Mouse (Mus musculus) MEL (cell line): Measurements from ENCODE around the gene Cdc42ep4. TPM values are rescaled to one million over a fixed set of nuclear protein-coding genes. Genes with fewer than 3 reads are reported as not detected.

Experiments
- DNase-seq: peaks from one replicate; pipeline ENCODE4 v3.0.0; 2011; ENCODE audit warnings: low read depth, low spot score
- H3K27ac ChIP-seq: 2 replicates; pipeline ENCODE4 v1.5.1; 2012; ENCODE audit warnings: low read depth, mild to moderate bottlenecking, control low read depth, low read length, moderate library complexity; ENCODE audit not compliant: control insufficient read depth
- H3K27me3 ChIP-seq, 2 experiments: fragments of 150-350 bp in 1 of 2; sonication (generic) in 1 of 2; 2 replicates each; pipeline ENCODE4 v1.6.1; 2012; ENCODE audit warnings: low read length in 2 of 2, mild to moderate bottlenecking in 2 of 2, improper control_type of control experiment in 1 of 2, moderate library complexity in 1 of 2; ENCODE audit not compliant: insufficient read depth in 2 of 2, control insufficient read depth in 1 of 2
- H3K36me3 ChIP-seq, 2 experiments: 2 replicates each; pipeline ENCODE4 v1.6.1; 2012 to 2014; ENCODE audit warnings: low read length in 2 of 2, improper control_type of control experiment in 1 of 2, inconsistent platforms in 1 of 2, mild to moderate bottlenecking in 1 of 2; ENCODE audit not compliant: insufficient read depth in 2 of 2, control insufficient read depth in 1 of 2
- H3K4me1 ChIP-seq, 2 experiments: fragments of 150-350 bp in 1 of 2; sonication (generic) in 1 of 2; 2 replicates each; pipeline ENCODE4 v1.6.1; 2012; ENCODE audit warnings: low read length in 2 of 2, improper control_type of control experiment in 1 of 2, mild to moderate bottlenecking in 1 of 2; ENCODE audit not compliant: insufficient read depth in 2 of 2, control insufficient read depth in 1 of 2
- H3K4me3 ChIP-seq, 2 experiments: fragments of 150-350 bp in 1 of 2; sonication (generic) in 1 of 2; 2 replicates each; pipeline ENCODE4 v1.5.1; 2012; ENCODE audit warnings: low read depth in 2 of 2, low read length in 2 of 2, mild to moderate bottlenecking in 2 of 2, moderate library complexity in 2 of 2, control low read depth in 1 of 2, improper control_type of control experiment in 1 of 2; ENCODE audit not compliant: control insufficient read depth in 1 of 2, insufficient read depth in 1 of 2
- H3K79me2 ChIP-seq: 2 replicates; pipeline ENCODE4 v1.6.1; 2012; ENCODE audit warnings: mild to moderate bottlenecking, low read length, moderate library complexity; ENCODE audit not compliant: control insufficient read depth, poor library complexity, insufficient read depth
- H3K9ac ChIP-seq: 2 replicates; pipeline ENCODE4 v1.6.1; 2012; ENCODE audit warnings: low read depth, mild to moderate bottlenecking, control low read depth, low read length, moderate library complexity; ENCODE audit not compliant: control insufficient read depth, poor library complexity, severe bottlenecking
- H3K9me3 ChIP-seq: fragments of 150-350 bp; sonication (generic); replicated peaks from 2 replicates; pipeline ENCODE4 v1.6.1; 2012; ENCODE audit warnings: mild to moderate bottlenecking, low read length, improper control_type of control experiment, moderate library complexity; ENCODE audit not compliant: insufficient read depth
- BHLHE40 ChIP-seq: IDR thresholded peaks from 2 replicates; pipeline ENCODE4 v1.6.1; 2012; ENCODE audit warnings: low read depth, mild to moderate bottlenecking, inconsistent platforms, low read length, improper control_type of control experiment, borderline replicate concordance
- CHD1 ChIP-seq: IDR thresholded peaks from 2 replicates; pipeline ENCODE4 v1.6.1; 2012; ENCODE audit warnings: low read depth, mild to moderate bottlenecking, inconsistent platforms, low read length, improper control_type of control experiment
- CHD2 ChIP-seq: IDR thresholded peaks from 2 replicates; pipeline ENCODE4 v1.6.1; 2011; ENCODE audit warnings: low read length, improper control_type of control experiment
- CTCF ChIP-seq, 3 experiments: IDR thresholded peaks in 2 of 3; conservative IDR thresholded peaks in 1 of 3; 2 replicates each; pipeline ENCODE4 v1.5.1; 2011 to 2012; ENCODE audit warnings: low read length in 3 of 3, low read depth in 2 of 3, mild to moderate bottlenecking in 2 of 3, improper control_type of control experiment in 1 of 3, inconsistent platforms in 1 of 3, mixed read lengths in 1 of 3, moderate library complexity in 1 of 3; ENCODE audit not compliant: control insufficient read depth in 1 of 3, insufficient read depth in 1 of 3, poor library complexity in 1 of 3, severe bottlenecking in 1 of 3
- E2F4 ChIP-seq: IDR thresholded peaks from 2 replicates; pipeline ENCODE4 v1.6.1; 2011; ENCODE audit warnings: low read depth, low read length, improper control_type of control experiment, borderline replicate concordance
- ELF1 ChIP-seq: IDR thresholded peaks from 2 replicates; pipeline ENCODE4 v1.6.1; 2014; ENCODE audit warnings: low read depth, mild to moderate bottlenecking, inconsistent platforms, low read length, improper control_type of control experiment, moderate library complexity
- ETS1 ChIP-seq: IDR thresholded peaks from 2 replicates; pipeline ENCODE4 v1.6.1; 2012; ENCODE audit warnings: low read depth, mild to moderate bottlenecking, inconsistent platforms, low read length, improper control_type of control experiment, moderate library complexity
- GABPA ChIP-seq: IDR thresholded peaks from 2 replicates; pipeline ENCODE4 v1.6.1; 2012; ENCODE audit warnings: low read depth, mild to moderate bottlenecking, inconsistent platforms, low read length, improper control_type of control experiment, moderate library complexity
- GATA1 ChIP-seq: IDR thresholded peaks from 2 replicates; pipeline ENCODE4 v1.6.1; 2011; ENCODE audit warnings: low read depth, low read length, improper control_type of control experiment
- HCFC1 ChIP-seq: IDR thresholded peaks from 2 replicates; pipeline ENCODE4 v1.6.1; 2012; ENCODE audit warnings: low read depth, mild to moderate bottlenecking, inconsistent platforms, low read length, improper control_type of control experiment, moderate library complexity
- JUND ChIP-seq: IDR thresholded peaks from 2 replicates; pipeline ENCODE4 v1.6.1; 2011; ENCODE audit warnings: low read depth, mild to moderate bottlenecking, improper control_type of control experiment, low read length
- MAFK ChIP-seq: IDR thresholded peaks from 2 replicates; pipeline ENCODE4 v1.6.1; 2011; ENCODE audit warnings: low read depth, mild to moderate bottlenecking, low read length, improper control_type of control experiment, borderline replicate concordance
- MAX ChIP-seq: IDR thresholded peaks from 2 replicates; pipeline ENCODE4 v1.6.1; 2011; ENCODE audit warnings: low read length, improper control_type of control experiment
- MXI1 ChIP-seq: IDR thresholded peaks from 2 replicates; pipeline ENCODE4 v1.6.1; 2011; ENCODE audit warnings: mild to moderate bottlenecking, low read depth, low read length, improper control_type of control experiment
- MYB ChIP-seq: IDR thresholded peaks from 2 replicates; pipeline ENCODE4 v1.6.1; 2011; ENCODE audit warnings: mild to moderate bottlenecking, low read depth, low read length, improper control_type of control experiment
- MYC ChIP-seq: IDR thresholded peaks from 2 replicates; pipeline ENCODE4 v1.6.1; 2011; ENCODE audit warnings: low read depth, mild to moderate bottlenecking, low read length, improper control_type of control experiment, moderate library complexity
- NELFE ChIP-seq: IDR thresholded peaks from 2 replicates; pipeline ENCODE4 v1.6.1; 2011; ENCODE audit warnings: low read depth, low read length, improper control_type of control experiment
- NRF1 ChIP-seq: IDR thresholded peaks from 2 replicates; pipeline ENCODE4 v1.6.1; 2014; ENCODE audit warnings: low read depth, mild to moderate bottlenecking, inconsistent platforms, low read length, improper control_type of control experiment, moderate library complexity; ENCODE audit not compliant: poor library complexity, insufficient read depth, severe bottlenecking
- POLR2A ChIP-seq, 2 experiments: IDR thresholded peaks; 2 replicates each; pipeline ENCODE4 v1.6.1; 2011 to 2012; ENCODE audit warnings: low read length in 2 of 2, mild to moderate bottlenecking in 2 of 2, control low read depth in 1 of 2, improper control_type of control experiment in 1 of 2, low read depth in 1 of 2, moderate library complexity in 1 of 2; ENCODE audit not compliant: control insufficient read depth in 1 of 2, insufficient read depth in 1 of 2, poor library complexity in 1 of 2
- POLR2AphosphoS2 ChIP-seq: IDR thresholded peaks from 2 replicates; pipeline ENCODE4 v1.6.1; 2011; ENCODE audit warnings: low read length, improper control_type of control experiment
- RCOR1 ChIP-seq: IDR thresholded peaks from 2 replicates; pipeline ENCODE4 v1.6.1; 2012; ENCODE audit warnings: low read depth, mild to moderate bottlenecking, inconsistent platforms, low read length, improper control_type of control experiment
- SIN3A ChIP-seq: IDR thresholded peaks from 2 replicates; pipeline ENCODE4 v1.6.1; 2012; ENCODE audit warnings: low read length, improper control_type of control experiment, inconsistent platforms
- TAL1 ChIP-seq: IDR thresholded peaks from 2 replicates; pipeline ENCODE4 v1.6.1; 2012; ENCODE audit warnings: mild to moderate bottlenecking, inconsistent platforms, low read length, moderate library complexity, mixed read lengths
- TBP ChIP-seq: IDR thresholded peaks from 2 replicates; pipeline ENCODE4 v1.8.0; 2011; ENCODE audit warnings: low read depth, low read length, improper control_type of control experiment
- TCF12 ChIP-seq: IDR thresholded peaks from 2 replicates; pipeline ENCODE4 v1.6.1; 2014; ENCODE audit warnings: low read depth, mild to moderate bottlenecking, inconsistent platforms, low read length, improper control_type of control experiment, moderate library complexity
- UBTF ChIP-seq: IDR thresholded peaks from 2 replicates; pipeline ENCODE4 v1.6.1; 2012; ENCODE audit warnings: low read depth, mild to moderate bottlenecking, inconsistent platforms, low read length, improper control_type of control experiment, moderate library complexity, borderline replicate concordance; ENCODE audit not compliant: insufficient read depth
- USF1 ChIP-seq: IDR thresholded peaks from 2 replicates; pipeline ENCODE4 v1.6.1; 2014; ENCODE audit warnings: low read depth, mild to moderate bottlenecking, inconsistent platforms, low read length, improper control_type of control experiment, moderate library complexity
- USF2 ChIP-seq, 2 experiments: IDR thresholded peaks; 2 replicates each; pipeline ENCODE4 v1.6.1; 2011 to 2012; ENCODE audit warnings: improper control_type of control experiment in 2 of 2, low read length in 2 of 2, borderline replicate concordance in 1 of 2, inconsistent platforms in 1 of 2, low read depth in 1 of 2, mild to moderate bottlenecking in 1 of 2; ENCODE audit not compliant: insufficient read depth in 1 of 2
- ZC3H11A ChIP-seq: IDR thresholded peaks from 2 replicates; pipeline ENCODE4 v1.6.1; 2012; ENCODE audit warnings: low read depth, mild to moderate bottlenecking, inconsistent platforms, low read length, improper control_type of control experiment
- ZMIZ1 ChIP-seq: IDR thresholded peaks from 2 replicates; pipeline ENCODE4 v1.6.1; 2012; ENCODE audit warnings: low read depth, mild to moderate bottlenecking, inconsistent platforms, low read length, improper control_type of control experiment, moderate library complexity
- ZNF384 ChIP-seq: IDR thresholded peaks from 2 replicates; pipeline ENCODE4 v1.6.1; 2012; ENCODE audit warnings: low read depth, mild to moderate bottlenecking, inconsistent platforms, low read length, improper control_type of control experiment
- polyA plus RNA-seq, 2 experiments: library from polyadenylated mRNA; stranded (reverse) in 1 of 2; unstranded in 1 of 2; fragments of >175 nt in 1 of 2; fragments of >200 nt in 1 of 2; gene quantifications; 2 replicates each; pipeline versions ENCODE4 v1.2.1 to v1.2.4; 2012; ENCODE audit warnings: low replicate concordance in 2 of 2, low read depth in 1 of 2; ENCODE audit not compliant: insufficient read length in 2 of 2, insufficient read depth in 1 of 2, missing spikeins in 1 of 2
- total RNA-seq: library from RNA; depleted of rRNA; stranded (reverse); fragments of 300-350 nt; gene quantifications from 2 replicates; pipeline ENCODE4 v1.2.3, GENCODE M21; 2012

The Cdc42ep4 gene
- total and polyA plus RNA-seq, 3 experiments: 27.7 to 39.0 TPM; not detected in 1

GRCm38 (mm10) chr11:113800026-113800425 is 48.3 kb upstream of the Cdc42ep4 start:
- no peak for DNase-seq
- no peaks in the 10 kb centered on the region for H3K9me3 ChIP-seq
- peak overlapping the region; percentile 64; the same call in 1 of the 2 replicates for H3K27ac ChIP-seq
- TF ChIP-seq CHD2: no peak
- TF ChIP-seq ZNF384: no peak
- no peak for TF ChIP-seq ELF1
- TF ChIP-seq CHD1: no peak
- no peak for TF ChIP-seq SIN3A
- no peak for TF ChIP-seq MYC
- no peak for TF ChIP-seq MAX
- no peak for TF ChIP-seq POLR2A (IDR thresholded peaks at IDR 0.05; ENCODE audit: control insufficient read depth in 1 of 2, insufficient read depth in 1 of 2, low read depth in 1 of 2, low read length in 2 of 2, poor library complexity in 1 of 2)
- no peak for TF ChIP-seq MXI1
- no peak for TF ChIP-seq NELFE
- TF ChIP-seq E2F4: no peak
- TF ChIP-seq CTCF (IDR thresholded peaks at IDR 0.05 in 2 of 3, conservative IDR thresholded peaks at IDR 0.05 in 1 of 3; ENCODE audit: control insufficient read depth in 1 of 3, insufficient read depth in 1 of 3, low read depth in 2 of 3, low read length in 3 of 3, poor library complexity in 1 of 3, severe bottlenecking in 1 of 3): no peak
- no peak for TF ChIP-seq UBTF
- no peak for TF ChIP-seq GABPA
- no peak for TF ChIP-seq TCF12
- TF ChIP-seq, all 39 proteins: peak for 0
- Histone ChIP-seq H3K9ac (no peak overlapping the region), H3K27me3 (no peaks in the 10 kb centered on the region), H3K79me2 (no peaks in the 10 kb centered on the region), H3K4me3 (no peak overlapping the region), H3K36me3 (peaks cover 0 to 37% of the 10 kb centered on the region in 2 experiments; a peak in 2 of 4 replicates), H3K4me1 (peaks cover 30 to 63% of the 10 kb centered on the region in 2 experiments)

- H3K9ac ChIP-seq: no peak overlapping the region
- DNase-seq: peak; percentile 98
- H3K4me3 ChIP-seq: peak overlapping the region in 1 of 2 experiments; percentile 0; a peak in 1 of 4 replicates
- peaks cover 0 to 37% of the 10 kb centered on the region in 2 experiments; a peak in 2 of 4 replicates for H3K36me3 ChIP-seq
- H3K9me3 ChIP-seq: no peaks in the 10 kb centered on the region
- no peaks in the 10 kb centered on the region for H3K79me2 ChIP-seq
- H3K27me3 ChIP-seq: no peaks in the 10 kb centered on the region
- H3K4me1 ChIP-seq: peaks cover 30 to 62% of the 10 kb centered on the region in 2 experiments
- peak overlapping the region; percentile 70 for H3K27ac ChIP-seq
- TF ChIP-seq BHLHE40: peak; percentile 91
- no peak for TF ChIP-seq JUND
- peak; percentile 87 for TF ChIP-seq MXI1
- TF ChIP-seq MAFK: peak; percentile 84
- 0 out of 2 replicates have a peak, but pooled peaks have one; percentile 75 for TF ChIP-seq MYC
- TF ChIP-seq NRF1: peak; percentile 48; the same call in 1 of the 2 replicates
- TF ChIP-seq POLR2AphosphoS2: peak; percentile 40; the same call in 1 of the 2 replicates
- TF ChIP-seq CHD2: peak; percentile 11; the same call in 1 of the 2 replicates
- TF ChIP-seq HCFC1: peak; percentile 52; the same call in 1 of the 2 replicates
- TF ChIP-seq TBP: no peak
- TF ChIP-seq SIN3A: peak; percentile 96
- TF ChIP-seq ZMIZ1: peak; percentile 74
- TF ChIP-seq TAL1: peak; percentile 96
- TF ChIP-seq ZNF384: peak; percentile 47; the same call in 1 of the 2 replicates
- no peak for TF ChIP-seq UBTF
- TF ChIP-seq GATA1: peak; percentile 100
- no peak for TF ChIP-seq USF2 (IDR thresholded peaks at IDR 0.05; ENCODE audit: borderline replicate concordance in 1 of 2, insufficient read depth in 1 of 2, low read depth in 1 of 2, low read length in 2 of 2)
- peak; percentile 100 for TF ChIP-seq TCF12
- TF ChIP-seq RCOR1: peak; percentile 97
- peak; percentile 98 for TF ChIP-seq ETS1
- TF ChIP-seq ZC3H11A: no peak
- TF ChIP-seq MAX: peak; percentile 83
- 0 out of 2 replicates have a peak, but pooled peaks have one; percentile 33 for TF ChIP-seq USF1
- peak; percentile 71 for TF ChIP-seq MYB
These were observed 47.4 kb upstream of the Cdc42ep4 start for GRCm38 (mm10) chr11:113799041-113799447.
